Mouse (Mus musculus): Measurements from ENCODE around the gene Tnpo1. TPM values are rescaled to one million over a fixed set of nuclear protein-coding genes. Genes with fewer than 3 reads are reported as not detected.
A peak's percentile ranks its signal among the peaks of the same experiment; 100 is the strongest.

The Tnpo1 gene
- polyA plus RNA-seq, 1 experiment from 2014 or later = 69.0 TPM

DNA sequence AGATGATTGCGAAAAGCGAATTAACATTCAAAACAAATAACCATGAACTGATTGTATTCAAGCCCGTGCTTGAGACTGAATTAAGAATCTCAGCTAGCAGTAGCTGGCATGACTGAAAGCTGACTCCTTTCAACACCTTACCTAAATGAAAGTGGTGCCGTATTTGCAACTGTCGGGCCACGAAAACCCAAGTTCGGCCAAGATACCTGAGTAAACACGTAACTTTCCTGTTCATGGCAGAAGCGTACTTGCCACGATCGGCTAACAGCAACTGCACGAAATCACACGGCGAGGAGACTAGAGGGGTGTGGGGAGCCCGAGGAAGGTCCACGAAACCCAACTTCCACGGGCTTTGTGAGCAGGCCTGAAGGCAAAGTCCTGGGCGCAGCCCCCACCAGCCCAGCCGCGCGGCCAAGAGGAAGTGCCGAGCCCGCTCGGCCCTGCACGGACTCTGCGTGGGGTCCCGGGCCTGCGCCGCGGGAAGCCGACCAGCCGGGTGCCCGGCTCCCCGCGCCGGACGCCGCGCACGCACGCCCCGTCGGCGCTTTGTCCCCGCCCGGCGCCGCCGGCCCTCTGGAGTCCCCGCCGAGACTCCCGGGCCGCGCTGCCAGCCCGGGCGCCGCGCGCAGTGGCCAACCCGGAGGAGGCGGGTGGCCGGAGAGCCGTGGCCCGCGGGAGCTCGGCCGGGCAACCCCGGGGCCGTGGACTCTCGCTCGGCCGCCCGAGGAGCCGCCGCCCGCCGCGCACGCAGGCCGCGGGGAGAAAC, 111.7 kb downstream of the Tnpo1 start:
- Histone ChIP-seq H3K4me1 (peaks cover 43% of the 10 kb centered on the region), H3K4me2 (peak overlapping the region; percentile 61), H3K27me3 (no peaks in the 10 kb centered on the region), H3K27ac (peak overlapping the region; percentile 99), H3K9ac (peak overlapping the region; percentile 99), H3K36me3 (no peaks in the 10 kb centered on the region), H3K9me3 (replicated peaks) (no peaks in the 10 kb centered on the region), H3K4me3 (replicated peaks) (peak overlapping the region; percentile 97)
- peak; percentile 44 for ATAC-seq (replicated peaks; ENCODE audit: low FRiP score)
- under 1% methylated on average over 77 of the region's 81 CpGs for WGBS

DNA sequence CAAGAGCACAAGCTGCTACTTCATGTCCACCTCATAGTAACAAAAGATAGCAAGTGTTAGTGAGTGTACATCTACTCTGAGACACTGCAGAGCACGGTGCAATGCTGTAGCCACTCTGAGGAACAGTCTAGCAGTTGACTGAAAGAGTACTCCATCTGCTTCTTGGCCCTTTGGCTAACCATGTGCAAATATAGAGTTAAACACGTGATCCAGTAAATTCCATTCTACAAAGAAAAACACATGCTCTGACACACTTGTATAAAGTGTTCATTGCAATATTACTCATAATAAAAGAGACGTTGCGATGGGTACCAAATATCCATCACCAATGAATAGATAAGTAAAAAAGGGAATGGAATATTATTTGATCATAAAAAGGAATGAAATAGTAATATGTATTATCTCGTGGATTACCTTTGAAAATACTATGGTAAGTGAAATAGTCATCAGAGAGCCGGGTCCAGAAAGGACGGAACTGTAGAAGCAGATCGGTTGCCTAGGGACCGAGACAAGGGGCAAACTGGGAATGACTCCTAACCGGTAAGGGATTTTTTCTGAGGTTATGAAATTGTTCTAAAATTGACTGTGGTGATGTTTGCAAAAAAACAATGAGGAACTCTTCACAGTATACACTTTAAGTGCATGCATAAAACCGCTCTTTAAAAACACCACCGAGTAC, 112.4 kb downstream of the Tnpo1 start:
- peak overlapping the region; percentile 99 for H3K9ac ChIP-seq

DNA sequence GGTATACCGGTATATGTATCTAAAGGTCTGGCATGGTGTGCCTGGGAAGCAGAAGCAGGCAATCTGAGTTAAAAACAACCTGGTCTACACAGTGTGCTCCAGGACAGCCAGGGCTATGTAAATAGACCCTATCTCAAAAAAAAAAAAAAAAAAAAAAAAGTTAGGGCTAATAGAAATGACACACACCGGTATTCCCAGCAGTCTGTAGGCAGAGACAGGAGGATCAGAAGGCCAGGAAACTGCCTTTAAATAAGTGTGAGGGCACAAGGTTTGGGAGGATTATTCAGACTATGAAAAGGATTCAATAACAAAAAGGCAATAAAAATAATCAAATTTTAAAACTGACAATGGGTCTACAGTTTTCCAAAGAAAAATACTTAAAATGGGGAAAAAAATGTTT, 113.0 kb downstream of the Tnpo1 start:
- WGBS = 51% methylated on average over 2 of the region's 2 CpGs
- Histone ChIP-seq H3K27me3 (no peaks in the 10 kb centered on the region), H3K27ac (no peak overlapping the region), H3K36me3 (no peaks in the 10 kb centered on the region), H3K9ac (no peak overlapping the region), H3K4me2 (peak overlapping the region; percentile 61), H3K9me3 (replicated peaks) (no peaks in the 10 kb centered on the region), H3K4me3 (replicated peaks) (peak overlapping the region; percentile 97), H3K4me1 (peaks cover 31% of the 10 kb centered on the region)
- no peak for ATAC-seq (replicated peaks; ENCODE audit: low FRiP score)

More for the DNA sequence above, 112.4 kb downstream of the Tnpo1 start:
- Histone ChIP-seq H3K4me1 (peaks cover 35% of the 10 kb centered on the region), H3K27ac (peak overlapping the region; percentile 99), H3K9me3 (replicated peaks) (no peaks in the 10 kb centered on the region), H3K4me3 (replicated peaks) (peak overlapping the region; percentile 97), H3K27me3 (no peaks in the 10 kb centered on the region), H3K4me2 (peak overlapping the region; percentile 61), H3K36me3 (no peaks in the 10 kb centered on the region)
- WGBS = 20% methylated on average over 12 of the region's 12 CpGs
- no peak for ATAC-seq (replicated peaks; ENCODE audit: low FRiP score)

DNA sequence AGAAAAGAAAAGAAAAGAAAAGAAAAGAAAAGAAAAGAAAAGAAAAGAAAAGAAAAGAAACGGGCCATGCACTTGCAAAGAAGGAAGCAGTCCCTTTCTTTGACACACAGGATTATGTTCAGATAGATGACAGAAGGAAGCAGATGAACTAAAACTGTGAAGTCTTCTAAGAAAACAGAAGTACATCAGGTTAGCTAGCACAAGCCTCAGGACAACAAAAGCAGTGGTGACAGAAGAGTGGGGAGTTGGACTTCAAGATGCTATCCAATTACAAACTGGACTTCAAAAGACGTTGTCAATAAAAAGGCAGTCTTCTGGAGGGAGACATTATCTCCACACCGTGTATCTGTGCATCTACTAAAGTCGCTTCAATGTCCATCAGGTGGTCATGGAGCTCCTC, 113.9 kb downstream of the Tnpo1 start:
- H3K4me1 ChIP-seq = peaks cover 25% of the 10 kb centered on the region
- no peaks in the 10 kb centered on the region for H3K9me3 ChIP-seq (replicated peaks)
- no peak overlapping the region for H3K27ac ChIP-seq
- no peak for ATAC-seq (replicated peaks; ENCODE audit: low FRiP score)
- no peak overlapping the region for H3K9ac ChIP-seq
- no peaks in the 10 kb centered on the region for H3K27me3 ChIP-seq
- H3K4me2 ChIP-seq = peak overlapping the region; percentile 33
- WGBS = 49% methylated on average over 4 of the region's 4 CpGs
- H3K4me3 ChIP-seq (replicated peaks) = no peak overlapping the region
- H3K36me3 ChIP-seq = no peaks in the 10 kb centered on the region

DNA sequence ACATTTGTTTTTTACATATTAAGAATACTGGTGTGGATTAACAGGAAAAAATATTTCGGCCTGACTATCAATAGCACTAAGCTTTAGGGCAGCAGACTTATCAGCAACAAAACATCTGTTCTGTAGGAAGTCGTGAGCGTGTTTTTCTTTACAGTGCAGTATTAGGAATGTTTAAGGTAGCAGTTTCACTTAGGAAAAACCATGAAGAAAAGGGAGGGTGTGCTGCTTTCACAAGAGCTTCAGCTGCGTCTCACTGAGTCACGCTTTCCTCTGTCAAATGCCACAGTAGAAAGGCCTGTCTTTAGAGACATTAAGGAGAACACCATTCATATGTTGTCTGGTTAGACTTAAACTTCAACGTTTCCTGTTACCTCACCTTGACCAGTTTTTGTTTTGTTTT, 116.0 kb downstream of the Tnpo1 start:
- H3K27ac ChIP-seq = peak overlapping the region; percentile 54; the same call in 1 of the 2 replicates
- peaks cover under 1% of the 10 kb centered on the region; the same call in 1 of the 2 replicates for H3K36me3 ChIP-seq
- no peaks in the 10 kb centered on the region for H3K27me3 ChIP-seq
- H3K4me1 ChIP-seq = peaks cover 16% of the 10 kb centered on the region
- ATAC-seq (replicated peaks; ENCODE audit: low FRiP score) = no peak
- no peak overlapping the region for H3K9ac ChIP-seq
- no peak overlapping the region for H3K4me2 ChIP-seq
- no peaks in the 10 kb centered on the region for H3K9me3 ChIP-seq (replicated peaks)
- WGBS = 51% methylated on average over 6 of the region's 6 CpGs
- H3K4me3 ChIP-seq (replicated peaks) = no peak overlapping the region

DNA sequence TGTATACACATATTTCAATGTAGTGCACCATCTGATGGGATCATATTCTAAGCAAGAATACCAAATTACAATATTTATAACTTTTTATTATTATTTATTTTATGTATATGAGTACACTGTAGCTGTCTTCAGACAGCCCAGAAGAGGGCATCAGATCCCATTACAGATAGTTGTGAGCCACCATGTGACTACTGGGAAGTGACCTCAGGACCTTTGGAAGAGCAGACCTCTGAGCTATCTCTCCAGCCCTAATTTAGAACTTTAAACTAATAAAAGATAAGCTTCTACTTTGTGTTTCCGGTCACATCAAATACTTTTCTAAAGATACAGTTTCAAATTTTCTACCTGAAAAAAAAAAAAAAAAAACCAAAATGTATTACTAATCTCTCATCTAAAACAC, 117.1 kb downstream of the Tnpo1 start:
- H3K27ac ChIP-seq = no peak overlapping the region
- no peak overlapping the region for H3K4me3 ChIP-seq (replicated peaks)
- WGBS = 78% methylated on average over 1 of the region's 1 CpGs
- H3K36me3 ChIP-seq = peaks cover 10% of the 10 kb centered on the region
- no peak overlapping the region for H3K9ac ChIP-seq
- no peak overlapping the region for H3K4me2 ChIP-seq
- H3K9me3 ChIP-seq (replicated peaks) = no peaks in the 10 kb centered on the region
- no peak for ATAC-seq (replicated peaks; ENCODE audit: low FRiP score)
- H3K27me3 ChIP-seq = no peaks in the 10 kb centered on the region
- H3K4me1 ChIP-seq = peaks cover 16% of the 10 kb centered on the region

DNA sequence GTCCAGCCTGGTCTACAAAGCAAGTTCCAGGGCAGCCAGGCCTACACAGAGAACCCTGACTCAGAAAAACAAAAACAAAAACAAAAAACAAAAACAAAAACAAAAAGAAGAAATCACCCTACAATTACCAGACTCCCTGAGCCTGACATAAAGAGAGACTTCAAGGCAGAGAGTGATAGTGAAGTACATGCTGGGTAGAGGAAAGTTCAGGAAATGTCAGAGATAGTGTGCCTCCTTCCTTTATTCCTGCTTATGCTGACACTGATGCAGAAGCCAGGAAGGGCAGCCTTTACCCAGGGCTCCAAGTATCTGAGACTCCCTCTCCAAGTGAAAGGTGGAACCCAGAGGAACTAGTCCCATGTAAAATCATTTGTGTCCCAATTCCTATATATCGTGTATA, 121.7 kb downstream of the Tnpo1 start:
- Histone ChIP-seq H3K9ac (no peak overlapping the region), H3K27ac (no peak overlapping the region), H3K4me2 (no peak overlapping the region), H3K9me3 (replicated peaks) (peaks cover 3% of the 10 kb centered on the region; the same call in 1 of the 2 replicates), H3K4me1 (no peaks in the 10 kb centered on the region), H3K36me3 (peaks cover 52% of the 10 kb centered on the region), H3K4me3 (replicated peaks) (no peak overlapping the region), H3K27me3 (no peaks in the 10 kb centered on the region)
- ATAC-seq (replicated peaks; ENCODE audit: low FRiP score) = no peak
- WGBS = 84% methylated on average over 1 of the region's 1 CpGs

DNA sequence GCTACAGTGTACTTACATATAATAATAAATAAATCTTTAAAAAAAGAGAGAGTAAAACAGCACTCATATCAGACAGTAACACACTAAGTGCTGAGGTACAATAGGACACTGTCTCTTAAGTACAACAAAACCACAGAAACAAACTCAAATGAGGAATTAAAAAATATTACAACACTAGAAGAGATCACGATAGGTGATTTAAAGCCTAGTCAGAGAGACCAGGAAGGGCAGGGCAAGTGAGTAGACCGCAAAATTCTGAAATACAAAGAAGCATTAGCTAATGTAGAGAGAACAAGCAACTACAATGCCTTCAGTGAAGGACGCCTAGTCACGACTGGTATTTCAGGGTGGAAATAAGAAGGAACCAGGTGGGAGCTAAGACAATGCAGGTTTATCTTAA, 122.5 kb downstream of the Tnpo1 start:
- no peak overlapping the region for H3K4me3 ChIP-seq (replicated peaks)
- H3K36me3 ChIP-seq = peaks cover 60% of the 10 kb centered on the region
- 75% methylated on average over 4 of the region's 4 CpGs for WGBS
- H3K4me1 ChIP-seq = no peaks in the 10 kb centered on the region
- no peak for ATAC-seq (replicated peaks; ENCODE audit: low FRiP score)
- H3K4me2 ChIP-seq = no peak overlapping the region
- no peaks in the 10 kb centered on the region for H3K27me3 ChIP-seq
- H3K9ac ChIP-seq = no peak overlapping the region
- H3K27ac ChIP-seq = no peak overlapping the region
- peaks cover 3% of the 10 kb centered on the region; the same call in 1 of the 2 replicates for H3K9me3 ChIP-seq (replicated peaks)

DNA sequence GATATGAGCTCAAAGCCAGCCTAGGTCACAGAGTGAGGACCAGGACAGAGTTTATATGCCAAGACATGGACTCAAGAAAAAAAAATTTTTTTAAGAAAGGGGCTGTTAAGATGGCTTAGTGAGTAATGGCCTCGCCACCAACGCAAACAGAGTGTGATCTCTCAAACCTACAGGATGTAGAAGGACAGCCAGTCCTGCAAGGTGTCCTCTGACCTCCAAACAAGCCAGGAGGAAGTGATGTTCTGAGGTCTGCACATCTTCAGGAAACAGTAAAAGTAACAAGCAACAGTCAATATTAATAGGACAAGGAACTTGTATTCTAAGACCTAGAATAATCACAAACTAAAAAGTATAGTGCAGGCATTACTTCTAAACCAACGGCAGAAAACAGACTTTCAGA, 123.2 kb downstream of the Tnpo1 start:
- Histone ChIP-seq H3K4me3 (replicated peaks) (no peak overlapping the region), H3K27me3 (no peaks in the 10 kb centered on the region), H3K4me2 (no peak overlapping the region), H3K9me3 (replicated peaks) (peaks cover 3% of the 10 kb centered on the region; the same call in 1 of the 2 replicates), H3K4me1 (no peaks in the 10 kb centered on the region), H3K9ac (no peak overlapping the region), H3K27ac (0 out of 2 replicates have a peak overlapping the region, but pooled peaks have one; percentile 9), H3K36me3 (peaks cover 63% of the 10 kb centered on the region)
- WGBS = 77% methylated on average over 3 of the region's 3 CpGs
- ATAC-seq (replicated peaks; ENCODE audit: low FRiP score) = no peak

DNA sequence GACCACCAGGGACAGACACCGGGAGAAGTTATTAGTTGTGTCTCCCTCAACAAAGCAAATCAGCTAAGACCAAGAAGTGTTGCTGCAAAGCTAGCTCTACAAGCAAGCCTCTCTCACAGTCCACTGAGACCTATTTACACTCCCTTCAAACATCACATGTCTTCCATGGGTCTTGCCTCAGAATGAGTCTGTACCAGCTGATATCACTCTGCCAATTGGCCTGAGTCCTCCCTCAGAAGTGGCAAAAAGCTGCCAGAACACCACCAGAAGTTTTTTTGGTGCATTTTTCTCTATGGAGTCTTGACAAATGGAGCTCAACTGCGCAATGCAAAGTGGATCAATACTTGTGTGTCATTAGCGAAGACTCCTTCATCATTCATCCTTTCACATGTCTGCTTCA, 130.7 kb downstream of the Tnpo1 start:
- ATAC-seq (replicated peaks; ENCODE audit: low FRiP score) = no peak
- WGBS = 94% methylated on average over 3 of the region's 3 CpGs
- Histone ChIP-seq H3K4me3 (replicated peaks) (no peak overlapping the region), H3K9me3 (replicated peaks) (no peaks in the 10 kb centered on the region), H3K27ac (no peak overlapping the region), H3K36me3 (peaks cover 49% of the 10 kb centered on the region), H3K27me3 (no peaks in the 10 kb centered on the region), H3K4me2 (no peak overlapping the region), H3K4me1 (no peaks in the 10 kb centered on the region), H3K9ac (no peak overlapping the region)

DNA sequence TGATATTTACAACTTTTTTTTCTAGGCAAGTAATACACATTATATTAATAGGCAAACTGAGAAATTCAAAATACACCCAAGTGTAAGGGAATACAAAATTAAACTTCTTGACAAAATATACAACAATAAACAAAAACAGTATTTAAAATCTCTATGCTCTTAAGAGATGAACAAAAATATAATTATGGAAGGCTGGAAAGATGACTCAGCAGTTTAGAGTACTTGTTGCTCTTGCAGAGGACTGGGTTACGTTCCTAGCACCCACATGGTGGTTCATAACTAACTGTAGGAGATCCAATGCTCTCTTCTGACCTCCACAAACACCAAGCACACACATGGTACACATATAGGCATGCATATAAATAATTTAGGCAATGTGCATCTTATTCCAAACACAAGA, 133.3 kb downstream of the Tnpo1 start:
- Histone ChIP-seq H3K27ac (no peak overlapping the region), H3K36me3 (peaks cover 34% of the 10 kb centered on the region), H3K4me1 (no peaks in the 10 kb centered on the region), H3K4me2 (no peak overlapping the region), H3K27me3 (no peaks in the 10 kb centered on the region), H3K4me3 (replicated peaks) (no peak overlapping the region), H3K9me3 (replicated peaks) (no peaks in the 10 kb centered on the region), H3K9ac (no peak overlapping the region)
- no peak for ATAC-seq (replicated peaks; ENCODE audit: low FRiP score)
- WGBS = 89% methylated on average over 1 of the region's 1 CpGs

DNA sequence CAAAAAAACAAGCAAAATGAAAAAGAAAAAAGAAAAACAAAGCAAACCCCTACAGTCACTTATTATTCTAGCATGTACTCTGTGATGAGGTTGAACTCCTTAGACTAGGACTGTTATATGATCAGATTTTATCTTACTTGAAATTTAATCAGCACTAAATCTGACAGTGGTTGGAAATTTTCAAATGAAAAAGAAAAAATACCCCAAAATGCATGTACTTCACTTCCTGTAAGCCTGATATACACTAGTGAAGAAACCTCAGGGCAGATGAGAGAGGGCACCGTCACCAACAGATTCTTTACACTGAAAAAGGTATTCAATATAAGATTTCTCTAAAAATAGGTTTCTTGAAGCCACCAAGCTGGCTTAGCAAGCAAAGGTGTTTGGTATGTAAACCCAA, 134.5 kb downstream of the Tnpo1 start:
- H3K27ac ChIP-seq = no peak overlapping the region
- H3K9me3 ChIP-seq (replicated peaks) = no peaks in the 10 kb centered on the region
- WGBS = 95% methylated on average over 1 of the region's 1 CpGs

More for the DNA sequence above, 134.5 kb downstream of the Tnpo1 start:
- no peak overlapping the region for H3K9ac ChIP-seq
- no peaks in the 10 kb centered on the region for H3K27me3 ChIP-seq
- H3K4me2 ChIP-seq = no peak overlapping the region
- no peak overlapping the region for H3K4me3 ChIP-seq (replicated peaks)
- no peak for ATAC-seq (replicated peaks; ENCODE audit: low FRiP score)
- H3K36me3 ChIP-seq = peaks cover 32% of the 10 kb centered on the region
- no peaks in the 10 kb centered on the region for H3K4me1 ChIP-seq
